Mouse (Mus musculus): ENCODE data around the gene Dupd1. TPM values are rescaled to one million over a fixed set of nuclear protein-coding genes. Genes with fewer than 3 reads are reported as not detected.

Gene Dupd1
- polyA plus RNA-seq, 1 experiment from 2014 or later, result not detected

DNA sequence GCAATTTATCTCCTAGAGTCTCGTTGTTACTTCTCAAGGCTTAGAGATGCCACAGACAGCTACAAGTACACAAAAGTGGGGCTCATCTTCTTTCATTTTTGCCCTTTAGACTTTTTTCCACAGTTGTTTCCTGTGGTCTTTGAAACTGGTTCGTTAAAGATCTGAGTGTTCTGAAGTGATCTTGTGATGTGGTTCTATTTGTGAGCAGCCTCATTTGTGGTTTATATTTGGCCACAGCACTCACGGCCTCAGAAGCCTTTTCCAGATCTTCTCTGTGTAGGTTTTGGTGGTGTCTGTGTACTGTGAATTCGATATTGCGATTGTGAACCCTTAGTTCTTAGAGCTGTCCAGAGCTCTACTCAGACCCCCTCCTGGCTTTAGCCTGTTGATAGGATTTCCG, 77.8 kb downstream of the Dupd1 start:
- H3K4me2 ChIP-seq, result no peak overlapping the region
- H3K9ac ChIP-seq (ENCODE audit: low read length), result no peak overlapping the region
- H3K4me1 ChIP-seq (ENCODE audit: control insufficient read depth, insufficient read depth, low read length), result peaks cover 4% of the 10 kb centered on the region; the same call in 1 of the 2 replicates
- no peaks in the 10 kb centered on the region for H3K27me3 ChIP-seq (ENCODE audit: control insufficient read depth, insufficient read depth, low read length)
- WGBS, result 83% methylated on average over 6 of the region's 6 CpGs
- ATAC-seq (ENCODE audit: low FRiP score) (no peak), DNase-seq (ENCODE audit: low spot score, missing footprints) (no peak)
- no peak overlapping the region for H3K4me3 ChIP-seq (ENCODE audit: low read depth, low read length)
- H3K9me3 ChIP-seq (ENCODE audit: control insufficient read depth, low read length), result no peaks in the 10 kb centered on the region
- 0 out of 2 replicates have a peak, but pooled peaks cover 3% of the 10 kb centered on the region for H3K36me3 ChIP-seq (ENCODE audit: control insufficient read depth, insufficient read depth, low read length)
- H3K27ac ChIP-seq (ENCODE audit: low read depth, low read length), result no peak overlapping the region

DNA sequence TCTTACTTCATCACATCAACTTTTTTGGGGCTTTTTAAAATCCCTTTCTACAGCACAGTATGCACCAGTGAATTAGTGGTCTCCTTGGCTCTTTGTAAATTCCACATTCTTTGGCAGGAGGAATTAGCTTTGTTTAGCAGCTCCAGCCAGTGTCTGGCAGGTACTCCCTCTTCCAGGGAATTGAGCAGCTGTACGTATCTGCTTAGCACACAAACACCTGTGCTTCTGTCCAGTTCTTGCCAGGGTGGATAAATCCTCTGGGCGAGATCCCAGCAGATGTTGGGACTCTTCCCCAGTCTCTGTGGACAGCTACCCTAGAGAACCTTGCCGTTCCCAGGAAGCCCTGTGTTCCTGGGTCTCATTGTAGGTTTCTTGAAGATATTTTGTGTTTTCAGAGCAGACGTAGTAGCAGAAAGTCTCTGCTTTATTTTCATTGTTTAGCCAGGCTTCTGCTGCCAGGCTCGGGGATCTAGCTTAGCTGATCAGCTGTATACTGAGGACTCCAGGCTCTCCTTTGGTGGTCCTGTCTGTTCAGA, 82.6 kb downstream of the Dupd1 start:
- no peak for DNase-seq (ENCODE audit: low spot score, missing footprints)
- no peak overlapping the region for H3K27ac ChIP-seq (ENCODE audit: low read depth, low read length)
- no peaks in the 10 kb centered on the region for H3K9me3 ChIP-seq (ENCODE audit: control insufficient read depth, low read length)
- no peaks in the 10 kb centered on the region for H3K27me3 ChIP-seq (ENCODE audit: control insufficient read depth, insufficient read depth, low read length)
- no peaks in the 10 kb centered on the region for H3K4me1 ChIP-seq (ENCODE audit: control insufficient read depth, insufficient read depth, low read length)
- 0 out of 2 replicates have a peak, but pooled peaks cover 3% of the 10 kb centered on the region for H3K36me3 ChIP-seq (ENCODE audit: control insufficient read depth, insufficient read depth, low read length)
- H3K9ac ChIP-seq (ENCODE audit: low read length), result no peak overlapping the region
- ATAC-seq (ENCODE audit: low FRiP score), result no peak
- whole genome bisulfite sequencing, result 67% methylated on average over 5 of the region's 5 CpGs
- H3K4me2 ChIP-seq, result no peak overlapping the region
- H3K4me3 ChIP-seq (ENCODE audit: low read depth, low read length), result no peak overlapping the region

Other genes starting within 250 kb of the Dupd1 start
- 13.5 and 16.3 TPM in 2 replicates for gene Kat6b, start 233.1 kb downstream of the Dupd1 start, polyA plus RNA-seq (2014; fragmentation: Nextera tagmentation; extraction: Ambion mirVana)
- 13.1 TPM in 2 replicates for gene Samd8, start 36.0 kb upstream of the Dupd1 start, polyA plus RNA-seq (2014; fragmentation: Nextera tagmentation; extraction: Ambion mirVana)
- not detected in 2 replicates for gene Dusp13, start 36.6 kb upstream of the Dupd1 start, polyA plus RNA-seq (2014; fragmentation: Nextera tagmentation; extraction: Ambion mirVana)
- gene Vdac2, start 110.7 kb upstream of the Dupd1 start, polyA plus RNA-seq (2014; fragmentation: Nextera tagmentation; extraction: Ambion mirVana), result 312 and 315 TPM in 2 replicates
- gene Comtd1, start 134.4 kb upstream of the Dupd1 start, polyA plus RNA-seq (2014; fragmentation: Nextera tagmentation; extraction: Ambion mirVana), result 11.8 and 12.6 TPM in 2 replicates

All from midbrain, embryonic 11.5 days (tissue).